Mouse (Mus musculus): ENCODE measurements at regions not wholly inside any gene's neighbourhood (a gene's known extent, or its start where the extent isn't known, plus 50 kb on each side); places are given as distances from the start of the nearest gene placed in this dataset.

DNA sequence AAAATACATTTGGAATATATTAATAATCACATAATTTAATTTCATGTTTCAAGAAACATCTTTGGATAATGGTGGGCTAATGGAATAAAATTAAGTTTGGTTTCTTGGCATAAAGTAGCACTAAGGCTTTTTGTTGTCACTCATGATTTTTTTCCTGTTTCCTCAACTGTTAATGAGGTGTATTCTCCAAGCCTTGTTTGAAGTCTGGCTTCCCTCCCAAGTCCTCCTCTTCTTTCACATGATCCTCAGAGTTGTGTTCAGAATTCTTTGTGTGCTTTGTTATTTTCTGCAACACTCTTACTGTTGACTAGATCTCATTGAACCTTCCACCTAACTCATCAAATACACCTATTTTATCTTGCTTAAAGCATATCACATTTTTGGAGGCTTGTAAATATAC lies 221.6 kb upstream of the Zeb2 start:
- TF ChIP-seq ZNF384 (IDR thresholded peaks at IDR 0.05; ENCODE audit: low read depth, low read length), result no peak
- TF ChIP-seq ZC3H11A (IDR thresholded peaks at IDR 0.05; ENCODE audit: borderline replicate concordance, low read depth, low read length), result no peak
- TF ChIP-seq HCFC1 (IDR thresholded peaks at IDR 0.05; ENCODE audit: borderline replicate concordance, insufficient read depth, low read length), result no peak

Data from ES-E14 (cell line).